Mouse (Mus musculus): ENCODE results near the gene Clcc1.
"Not testable (repeated sequence)": the region's sequence is repeated elsewhere in the genome, so short reads cannot be mapped to it uniquely, and the experiment has no call there.

Clcc1 gene

GRCm38 (mm10) chr3:108653710-108654379, at the start of gene Clcc1:
TSS of gene Clcc1 (plus strand) at chr3:108653913.
- peak; percentile 94 for DNase-seq (ENCODE audit: low spot score)

GRCm38 (mm10) chr3:108608906-108609305, 44.8 kb upstream of the Clcc1 start:
- DNase-seq (ENCODE audit: low spot score), result no peak

GRCm38 (mm10) chr3:108634761-108635160, 19.0 kb upstream of the Clcc1 start:
- no peak for DNase-seq (ENCODE audit: low spot score)

- no peak for DNase-seq (ENCODE audit: low spot score)
Observed at GRCm38 (mm10) chr3:108639412-108639811, 14.3 kb upstream of the Clcc1 start.

GRCm38 (mm10) chr3:108640998-108641397, 12.7 kb upstream of the Clcc1 start:
- no peak for DNase-seq (ENCODE audit: low spot score)

- DNase-seq (ENCODE audit: low spot score), result no peak
Observed at GRCm38 (mm10) chr3:108644856-108645255, 8.9 kb upstream of the Clcc1 start.

GRCm38 (mm10) chr3:108646036-108646435, 7.7 kb upstream of the Clcc1 start:
- no peak for DNase-seq (ENCODE audit: low spot score)

GRCm38 (mm10) chr3:108647681-108648080, 6.0 kb upstream of the Clcc1 start:
- DNase-seq (ENCODE audit: low spot score), result not testable (repeated sequence)

- peak; percentile 8 for DNase-seq (ENCODE audit: low spot score)
Observed at GRCm38 (mm10) chr3:108652866-108653642, 659 bp upstream of the Clcc1 start.

GRCm38 (mm10) chr3:108654566-108654965, 853 bp downstream of the Clcc1 start:
- DNase-seq (ENCODE audit: low spot score), result no peak

- no peak for DNase-seq (ENCODE audit: low spot score)
Observed at GRCm38 (mm10) chr3:108655486-108655885, 1.8 kb downstream of the Clcc1 start.

GRCm38 (mm10) chr3:108658612-108659011, 4.9 kb downstream of the Clcc1 start:
- no peak for DNase-seq (ENCODE audit: low spot score)

- no peak for DNase-seq (ENCODE audit: low spot score)
Observed at GRCm38 (mm10) chr3:108660941-108661340, 7.2 kb downstream of the Clcc1 start.

GRCm38 (mm10) chr3:108676616-108677015, 22.9 kb downstream of the Clcc1 start:
- DNase-seq (ENCODE audit: low spot score), result no peak

GRCm38 (mm10) chr3:108681004-108681403, 27.3 kb downstream of the Clcc1 start:
- no peak for DNase-seq (ENCODE audit: low spot score)

- not testable (repeated sequence) for DNase-seq (ENCODE audit: low spot score)
Observed at GRCm38 (mm10) chr3:108683597-108683996, 29.9 kb downstream of the Clcc1 start.

- no peak for DNase-seq (ENCODE audit: low spot score)
Observed at GRCm38 (mm10) chr3:108685701-108686100, 32.0 kb downstream of the Clcc1 start.

GRCm38 (mm10) chr3:108689015-108689441, 35.3 kb downstream of the Clcc1 start:
- DNase-seq (ENCODE audit: low spot score), result no peak

- DNase-seq (ENCODE audit: low spot score), result no peak
Observed at GRCm38 (mm10) chr3:108689446-108689845, 35.7 kb downstream of the Clcc1 start.

- DNase-seq (ENCODE audit: low spot score), result no peak
Observed at GRCm38 (mm10) chr3:108689979-108690378, 36.3 kb downstream of the Clcc1 start.

- DNase-seq (ENCODE audit: low spot score), result no peak
Observed at GRCm38 (mm10) chr3:108694321-108694720, 40.6 kb downstream of the Clcc1 start.

- no peak for DNase-seq (ENCODE audit: low spot score)
Observed at GRCm38 (mm10) chr3:108698662-108699061, 44.9 kb downstream of the Clcc1 start.

GRCm38 (mm10) chr3:108699786-108700185, 46.1 kb downstream of the Clcc1 start:
- no peak for DNase-seq (ENCODE audit: low spot score)
